Mouse (Mus musculus) urinary bladder, postnatal 4 days (tissue): ENCODE measurements around the gene Rhbdf1.

Experiments used
- DNase-seq, 2 experiments: peaks; one replicate each; pipeline ENCODE4 v3.0.0; 2021 to 2022; ENCODE audit warnings: low spot score in 2 of 2

Rhbdf1 gene

GRCm38 (mm10) chr11:32190603-32191110 is 31.4 kb downstream of the Rhbdf1 start:
- peak in 1 of 2 experiments; percentile 14 for DNase-seq

GRCm38 (mm10) chr11:32190119-32190518 is 32.0 kb downstream of the Rhbdf1 start:
- DNase-seq: peak in 1 of 2 experiments; percentile 13

- DNase-seq: peak in 1 of 2 experiments; percentile 28
These were observed 32.7 kb downstream of the Rhbdf1 start for GRCm38 (mm10) chr11:32189434-32189833.

- DNase-seq: peak in 1 of 2 experiments; percentile 51
These were observed 33.2 kb downstream of the Rhbdf1 start for GRCm38 (mm10) chr11:32188881-32189280.

- DNase-seq: no peak
These were observed 34.8 kb downstream of the Rhbdf1 start for GRCm38 (mm10) chr11:32187256-32187655.

- no peak for DNase-seq
These were observed 36.1 kb downstream of the Rhbdf1 start for GRCm38 (mm10) chr11:32186031-32186430.

GRCm38 (mm10) chr11:32184469-32184868 is 37.6 kb downstream of the Rhbdf1 start:
- DNase-seq: peak in 1 of 2 experiments; percentile 49

GRCm38 (mm10) chr11:32181973-32182868 is 39.9 kb downstream of the Rhbdf1 start:
- peak; percentile 62 to 87 for DNase-seq

GRCm38 (mm10) chr11:32181246-32181645 is 40.9 kb downstream of the Rhbdf1 start:
- DNase-seq: no peak

- no peak for DNase-seq
These were observed 43.6 kb downstream of the Rhbdf1 start for GRCm38 (mm10) chr11:32178506-32178905.

- no peak for DNase-seq
These were observed 55.4 kb downstream of the Rhbdf1 start for GRCm38 (mm10) chr11:32166683-32167082.

- peak; percentile 59 to 80 for DNase-seq
These were observed 59.9 kb downstream of the Rhbdf1 start for GRCm38 (mm10) chr11:32161922-32162804.

GRCm38 (mm10) chr11:32161500-32161899 is 60.6 kb downstream of the Rhbdf1 start:
- DNase-seq: no peak

GRCm38 (mm10) chr11:32160341-32160740 is 61.8 kb downstream of the Rhbdf1 start:
- no peak for DNase-seq
